Mouse (Mus musculus) liver, adult 2 months (tissue): ENCODE data around the gene Ntn4.

ENCODE experiments used
- CTCF ChIP-seq: fragments of 200-500 bp; IDR thresholded peaks from 2 replicates; pipeline ENCODE4 v1.5.1; 2011; ENCODE audit warnings: low read depth, low read length, control low read depth
- POLR2A ChIP-seq: fragments of 200-500 bp; IDR thresholded peaks from 2 replicates; pipeline ENCODE4 v1.6.1; 2011; ENCODE audit warnings: low read length, control low read depth; ENCODE audit not compliant: insufficient read depth; ENCODE audit errors: extremely low read depth

GRCm38 (mm10) chr10:93759644-93760043 is 119.2 kb downstream of the Ntn4 start:
- TF ChIP-seq CTCF (no peak), POLR2A (no peak)
